Mouse (Mus musculus): ENCODE measurements around the gene Atp8a2. TPM values are rescaled to one million over a fixed set of nuclear protein-coding genes. Genes with fewer than 3 reads are reported as not detected.

The Atp8a2 gene
- polyA plus RNA-seq, 1 experiment = 0.01 TPM

DNA sequence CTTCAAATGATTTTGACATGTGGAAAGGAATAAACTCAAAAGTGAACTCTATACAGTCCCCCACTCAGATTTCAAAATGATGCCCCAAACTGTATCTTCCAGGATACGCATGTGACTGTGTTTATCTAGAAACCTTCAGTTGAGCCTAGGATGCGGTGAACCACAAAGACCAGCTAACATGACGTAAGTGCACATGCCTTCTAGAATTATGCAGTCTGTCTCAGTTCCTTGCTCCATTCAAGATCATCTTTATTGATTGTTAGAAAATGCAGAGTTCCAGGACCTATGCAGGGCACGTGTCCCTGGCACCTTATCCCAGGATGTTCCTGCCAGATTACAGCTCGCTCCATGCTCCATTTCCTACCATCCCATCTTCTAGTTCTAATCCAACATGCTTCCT lies 67.4 kb downstream of the Atp8a2 start:
- TF ChIP-seq SRF (IDR thresholded peaks at IDR 0.05; ENCODE audit: control insufficient read depth, insufficient read length, low read depth) = no peak
- TF ChIP-seq TCF12 (IDR thresholded peaks at IDR 0.05; ENCODE audit: insufficient read depth, poor library complexity, severe bottlenecking) = no peak
- no peak for TF ChIP-seq REST (IDR thresholded peaks at IDR 0.05; ENCODE audit: insufficient read depth, insufficient read length)
- no peak for TF ChIP-seq POLR2A (IDR thresholded peaks at IDR 0.05; ENCODE audit: insufficient read length, low read depth)
- TF ChIP-seq POLR2AphosphoS2 (IDR thresholded peaks at IDR 0.05; ENCODE audit: insufficient read length, low read depth) = no peak
- TF ChIP-seq TCF3 (IDR thresholded peaks at IDR 0.05; ENCODE audit: insufficient read length, low read depth) = no peak
- no peak for TF ChIP-seq MYOD1 (IDR thresholded peaks at IDR 0.05; ENCODE audit: control insufficient read depth in 1 of 3, insufficient read length in 2 of 3, low read depth in 2 of 3)
- no peak for TF ChIP-seq MYOG (IDR thresholded peaks at IDR 0.05; ENCODE audit: control insufficient read depth in 1 of 3, insufficient read depth in 1 of 3, insufficient read length in 2 of 3, low read depth in 2 of 3)
- no peak for TF ChIP-seq MAX (IDR thresholded peaks at IDR 0.05; ENCODE audit: low read depth)
- no peak for TF ChIP-seq E2F4 (IDR thresholded peaks at IDR 0.05; ENCODE audit: insufficient read depth)
- TF ChIP-seq CEBPB (IDR thresholded peaks at IDR 0.05; ENCODE audit: insufficient read depth, poor library complexity, severe bottlenecking) = no peak
- TF ChIP-seq USF1 (IDR thresholded peaks at IDR 0.05; ENCODE audit: low read depth) = no peak
- no peak overlapping the region for H3K4me2 ChIP-seq (ENCODE audit: low read depth)
- peaks cover 9% of the 10 kb centered on the region for H3K27me3 ChIP-seq (ENCODE audit: control insufficient read depth, insufficient read depth, insufficient read length)
- no peaks in the 10 kb centered on the region for H3K36me3 ChIP-seq (ENCODE audit: control insufficient read depth, insufficient read depth)
- H3K79me2 ChIP-seq (ENCODE audit: control insufficient read depth, insufficient read depth) = no peaks in the 10 kb centered on the region
- no peak overlapping the region for H3K4me3 ChIP-seq
- no peak overlapping the region for H3ac ChIP-seq (ENCODE audit: control insufficient read depth, insufficient read length)

DNA sequence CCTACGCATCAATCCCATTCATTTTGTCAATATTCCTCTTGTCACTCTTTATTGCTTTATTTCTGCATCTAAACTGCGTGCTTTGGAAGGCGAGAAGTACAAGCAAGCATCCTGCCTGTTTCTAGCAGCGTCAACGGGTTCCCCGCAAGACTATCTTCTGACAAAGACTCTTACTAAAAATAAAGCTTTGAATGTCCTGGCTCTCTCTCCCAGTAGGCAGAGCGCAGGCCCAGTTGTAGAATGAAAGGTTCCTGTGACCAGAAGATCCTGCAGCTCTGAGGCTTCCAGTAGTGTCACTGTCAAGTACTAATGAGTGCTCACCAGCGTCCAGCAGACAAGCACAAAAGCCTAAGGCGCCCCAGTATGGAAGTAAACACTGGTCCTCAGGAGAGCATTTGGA lies 71.8 kb downstream of the Atp8a2 start:
- no peaks in the 10 kb centered on the region for H3K36me3 ChIP-seq (ENCODE audit: control insufficient read depth, insufficient read depth)
- H3K79me2 ChIP-seq (ENCODE audit: control insufficient read depth, insufficient read depth) = no peaks in the 10 kb centered on the region
- H3ac ChIP-seq (ENCODE audit: control insufficient read depth, insufficient read length) = no peak overlapping the region
- H3K4me2 ChIP-seq (ENCODE audit: low read depth) = no peak overlapping the region
- no peak overlapping the region for H3K4me3 ChIP-seq
- TF ChIP-seq USF1 (IDR thresholded peaks at IDR 0.05; ENCODE audit: low read depth) = no peak
- TF ChIP-seq TCF12 (IDR thresholded peaks at IDR 0.05; ENCODE audit: insufficient read depth, poor library complexity, severe bottlenecking) = no peak
- H3K27me3 ChIP-seq (ENCODE audit: control insufficient read depth, insufficient read depth, insufficient read length) = peaks cover 16% of the 10 kb centered on the region

DNA sequence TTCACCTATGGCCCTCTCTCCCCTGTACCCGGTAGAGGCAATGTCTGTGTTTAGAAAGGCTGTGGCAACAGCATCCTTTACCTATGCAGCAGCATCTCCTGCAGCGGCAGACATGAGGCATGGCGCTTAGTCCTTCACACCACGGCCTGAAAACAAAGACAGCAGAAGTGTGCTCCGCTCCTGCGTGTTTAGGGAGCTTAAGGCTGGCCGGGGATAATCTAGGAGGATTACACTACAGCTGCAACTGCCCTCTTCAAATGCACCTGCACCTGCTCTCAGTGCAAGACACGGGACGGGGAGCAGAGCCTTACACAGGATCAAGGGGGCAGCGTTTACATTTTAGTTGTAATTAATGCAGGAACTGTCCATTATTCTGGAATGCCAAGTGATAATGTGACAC lies 75.4 kb downstream of the Atp8a2 start:
- Histone ChIP-seq H3K4me3 (no peak overlapping the region), H3K79me2 (ENCODE audit: control insufficient read depth, insufficient read depth) (no peaks in the 10 kb centered on the region), H3ac (ENCODE audit: control insufficient read depth, insufficient read length) (no peak overlapping the region), H3K4me2 (ENCODE audit: low read depth) (no peak overlapping the region), H3K27me3 (ENCODE audit: control insufficient read depth, insufficient read depth, insufficient read length) (peaks cover 20% of the 10 kb centered on the region), H3K36me3 (ENCODE audit: control insufficient read depth, insufficient read depth) (no peaks in the 10 kb centered on the region)
- TF ChIP-seq POLR2AphosphoS2 (IDR thresholded peaks at IDR 0.05; ENCODE audit: insufficient read length, low read depth) (no peak), SRF (IDR thresholded peaks at IDR 0.05; ENCODE audit: control insufficient read depth, insufficient read length, low read depth) (no peak), E2F4 (IDR thresholded peaks at IDR 0.05; ENCODE audit: insufficient read depth) (no peak), CEBPB (IDR thresholded peaks at IDR 0.05; ENCODE audit: insufficient read depth, poor library complexity, severe bottlenecking) (no peak), MYOD1 (IDR thresholded peaks at IDR 0.05; ENCODE audit: control insufficient read depth in 1 of 3, insufficient read length in 2 of 3, low read depth in 2 of 3) (no peak), TCF12 (IDR thresholded peaks at IDR 0.05; ENCODE audit: insufficient read depth, poor library complexity, severe bottlenecking) (no peak)

DNA sequence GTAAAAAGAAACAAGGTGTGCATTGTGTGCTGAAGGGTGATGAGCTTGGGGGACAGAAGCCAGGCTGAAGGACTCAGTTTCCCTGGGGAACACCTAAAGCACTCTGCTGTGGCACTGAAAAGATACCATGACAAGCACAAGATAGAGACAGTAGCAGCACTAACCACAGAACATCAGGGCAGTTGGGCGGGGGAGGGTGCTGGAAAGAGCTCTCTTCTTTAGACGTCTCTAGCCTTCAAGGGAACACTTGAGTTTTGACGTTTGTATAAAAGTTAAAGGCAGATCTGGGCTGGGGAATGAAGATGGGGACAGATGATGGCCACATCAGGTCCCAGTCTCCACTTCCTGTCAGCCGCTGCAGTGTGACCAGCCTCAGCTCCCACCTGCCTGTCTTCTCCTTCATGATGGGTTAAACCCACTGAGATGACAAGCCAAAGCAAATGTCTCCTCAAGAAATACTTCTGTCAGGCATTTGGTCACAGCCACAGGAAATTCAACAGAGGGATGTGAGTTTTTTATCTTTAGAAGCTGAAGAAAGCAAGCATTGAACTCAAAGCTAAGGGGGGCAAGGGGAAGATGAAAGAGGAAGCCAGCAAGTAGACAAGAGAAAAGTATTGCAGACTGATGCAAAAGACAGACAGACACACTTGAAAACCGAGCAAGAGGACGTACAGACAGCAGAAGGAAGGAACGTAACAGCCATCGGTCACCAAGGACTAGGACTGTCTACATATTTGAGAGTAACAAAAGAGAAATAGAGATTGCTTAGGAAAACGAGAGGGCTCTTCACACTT lies 79.0 kb downstream of the Atp8a2 start:
- no peak overlapping the region for H3K4me2 ChIP-seq (ENCODE audit: low read depth)
- no peak overlapping the region for H3ac ChIP-seq (ENCODE audit: control insufficient read depth, insufficient read length)
- no peak overlapping the region for H3K4me3 ChIP-seq
- peaks cover 20% of the 10 kb centered on the region for H3K27me3 ChIP-seq (ENCODE audit: control insufficient read depth, insufficient read depth, insufficient read length)
- H3K79me2 ChIP-seq (ENCODE audit: control insufficient read depth, insufficient read depth) = no peaks in the 10 kb centered on the region
- H3K36me3 ChIP-seq (ENCODE audit: control insufficient read depth, insufficient read depth) = no peaks in the 10 kb centered on the region
- TF ChIP-seq MYOG (IDR thresholded peaks at IDR 0.05; ENCODE audit: control insufficient read depth in 1 of 3, insufficient read depth in 1 of 3, insufficient read length in 2 of 3, low read depth in 2 of 3) (no peak), POLR2AphosphoS2 (IDR thresholded peaks at IDR 0.05; ENCODE audit: insufficient read length, low read depth) (no peak), TCF3 (IDR thresholded peaks at IDR 0.05; ENCODE audit: insufficient read length, low read depth) (no peak), POLR2A (IDR thresholded peaks at IDR 0.05; ENCODE audit: insufficient read length, low read depth) (no peak), SRF (IDR thresholded peaks at IDR 0.05; ENCODE audit: control insufficient read depth, insufficient read length, low read depth) (no peak), MYOD1 (IDR thresholded peaks at IDR 0.05; ENCODE audit: control insufficient read depth in 1 of 3, insufficient read length in 2 of 3, low read depth in 2 of 3) (no peak), E2F4 (IDR thresholded peaks at IDR 0.05; ENCODE audit: insufficient read depth) (no peak), CEBPB (IDR thresholded peaks at IDR 0.05; ENCODE audit: insufficient read depth, poor library complexity, severe bottlenecking) (no peak), USF1 (IDR thresholded peaks at IDR 0.05; ENCODE audit: low read depth) (no peak), REST (IDR thresholded peaks at IDR 0.05; ENCODE audit: insufficient read depth, insufficient read length) (no peak), MAX (IDR thresholded peaks at IDR 0.05; ENCODE audit: low read depth) (no peak), TCF12 (IDR thresholded peaks at IDR 0.05; ENCODE audit: insufficient read depth, poor library complexity, severe bottlenecking) (no peak)

All from myocyte (in vitro differentiated cells).